Mouse (Mus musculus) hindbrain, embryonic 11.5 days (tissue): Measurements from ENCODE around the gene Psd4. TPM values are rescaled to one million over a fixed set of nuclear protein-coding genes. Genes with fewer than 3 reads are reported as not detected.

Source experiments
- ATAC-seq: fragments of 200-750 bp; cut with Nextera tagmentation; 2 replicates; pipeline ENCODE4 v1.8.0; 2017; ENCODE audit warnings: mild to moderate bottlenecking, moderate TSS enrichment, moderate library complexity; ENCODE audit not compliant: low FRiP score
- DNase-seq: peaks from one replicate; pipeline ENCODE4 v3.0.0-alpha.2; 2015; ENCODE audit warnings: low spot score
- H3K27ac ChIP-seq: fragments of 300-500 bp; sonication (generic); 2 replicates; pipeline ENCODE4 v1.5.1; 2014; ENCODE audit warnings: mild to moderate bottlenecking, low read depth, low read length
- H3K27me3 ChIP-seq: fragments of 300-500 bp; sonication (generic); 2 replicates; pipeline ENCODE4 v1.6.1; 2014; ENCODE audit warnings: mild to moderate bottlenecking, low read length, moderate library complexity, mixed read lengths; ENCODE audit not compliant: control insufficient read depth, insufficient read depth
- H3K36me3 ChIP-seq: fragments of 300-500 bp; sonication (generic); 2 replicates; pipeline ENCODE4 v1.6.1; 2014; ENCODE audit warnings: mild to moderate bottlenecking, low read length, moderate library complexity, mixed read lengths; ENCODE audit not compliant: control insufficient read depth, insufficient read depth
- H3K4me1 ChIP-seq: fragments of 300-500 bp; sonication (generic); replicated peaks from 2 replicates; pipeline ENCODE4 v1.6.1; 2014; ENCODE audit warnings: low read length, mixed read lengths; ENCODE audit not compliant: control insufficient read depth, insufficient read depth
- H3K4me2 ChIP-seq: fragments of 300-500 bp; sonication (generic); replicated peaks from 2 replicates; pipeline ENCODE4 v1.6.1; 2014; ENCODE audit warnings: mild to moderate bottlenecking, low read depth, low read length
- H3K4me3 ChIP-seq: fragments of 300-500 bp; sonication (generic); 2 replicates; pipeline ENCODE4 v1.5.1; 2014; ENCODE audit warnings: low read depth, low read length
- H3K9ac ChIP-seq: fragments of 300-500 bp; sonication (generic); 2 replicates; pipeline ENCODE4 v1.6.1; 2014; ENCODE audit warnings: low read depth, low read length
- H3K9me3 ChIP-seq: fragments of 300-500 bp; sonication (generic); 2 replicates; pipeline ENCODE4 v1.6.1; 2016; ENCODE audit warnings: low read length; ENCODE audit not compliant: control insufficient read depth
- WGBS: fragments of 180-500 bp; shearing (Covaris S2); extraction: QIAGEN DNeasy Blood & Tissue Kit; methylation state at CpG from one replicate; pipeline ENCODE4 v1.1.7; 2014; 5-methylcytosine and 5-hydroxymethylcytosine counted together
- polyA plus RNA-seq: library from polyadenylated mRNA; unstranded; fragments of >200 nt; fragmentation: Nextera tagmentation; extraction: Ambion mirVana; gene quantifications from 2 replicates; pipeline ENCODE4 v1.2.1, GENCODE M21; 2014

Gene Psd4
- polyA plus RNA-seq, 1 experiment from 2014 or later, result 0.46 TPM

DNA sequence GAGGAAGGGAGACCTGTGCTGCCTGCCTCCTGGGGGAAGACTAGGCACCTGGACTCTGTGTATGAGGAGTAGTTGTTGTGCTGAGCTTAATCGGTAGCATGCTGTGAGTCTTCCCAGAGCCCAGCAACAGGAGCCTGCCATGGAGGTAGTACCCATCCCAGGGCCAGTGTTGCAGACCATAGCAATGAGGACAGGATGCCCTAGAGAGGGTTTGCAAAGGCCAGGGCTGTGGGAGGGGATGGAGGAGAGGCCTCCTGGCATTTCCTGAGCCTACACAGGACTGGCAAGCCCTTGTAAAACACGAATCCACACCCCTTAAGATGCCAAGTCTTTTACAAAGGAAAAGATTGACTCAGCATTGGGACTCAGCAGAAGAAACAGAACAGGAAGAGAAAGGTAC, 49.7 kb downstream of the Psd4 start:
- no peaks in the 10 kb centered on the region for H3K9me3 ChIP-seq
- DNase-seq (no peak), ATAC-seq (peak; percentile 17)
- 12% methylated on average over 2 of the region's 2 CpGs for WGBS
- no peaks in the 10 kb centered on the region; the same call in 1 of the 2 replicates for H3K4me1 ChIP-seq
- H3K27ac ChIP-seq, result peak overlapping the region; percentile 53; the same call in 1 of the 2 replicates
- no peak overlapping the region for H3K4me3 ChIP-seq
- H3K9ac ChIP-seq, result no peak overlapping the region
- no peaks in the 10 kb centered on the region for H3K36me3 ChIP-seq
- no peaks in the 10 kb centered on the region; the same call in 1 of the 2 replicates for H3K27me3 ChIP-seq
- H3K4me2 ChIP-seq, result no peak overlapping the region

GRCm38 (mm10) chr2:24417564-24417963, 50.2 kb downstream of the Psd4 start:
- H3K27ac ChIP-seq, result no peak overlapping the region
- no peak for DNase-seq
- WGBS, result 89% methylated on average over 4 of the region's 4 CpGs

GRCm38 (mm10) chr2:24421211-24421863, 54.0 kb downstream of the Psd4 start:
- H3K9ac ChIP-seq, result no peak overlapping the region
- H3K27me3 ChIP-seq, result no peaks in the 10 kb centered on the region; the same call in 1 of the 2 replicates
- no peak overlapping the region for H3K27ac ChIP-seq
- H3K4me2 ChIP-seq, result no peak overlapping the region
- 85% methylated on average over 6 of the region's 6 CpGs for WGBS
- H3K4me1 ChIP-seq, result no peaks in the 10 kb centered on the region; the same call in 1 of the 2 replicates
- no peaks in the 10 kb centered on the region for H3K36me3 ChIP-seq
- DNase-seq (no peak), ATAC-seq (no peak)
- H3K4me3 ChIP-seq, result no peak overlapping the region
- no peaks in the 10 kb centered on the region for H3K9me3 ChIP-seq

More at GRCm38 (mm10) chr2:24417564-24417963, 50.2 kb downstream of the Psd4 start:
- Histone ChIP-seq H3K4me2 (no peak overlapping the region), H3K36me3 (no peaks in the 10 kb centered on the region), H3K4me1 (no peaks in the 10 kb centered on the region; the same call in 1 of the 2 replicates), H3K4me3 (no peak overlapping the region), H3K27me3 (no peaks in the 10 kb centered on the region; the same call in 1 of the 2 replicates), H3K9me3 (no peaks in the 10 kb centered on the region), H3K9ac (no peak overlapping the region)
- no peak for ATAC-seq

DNA sequence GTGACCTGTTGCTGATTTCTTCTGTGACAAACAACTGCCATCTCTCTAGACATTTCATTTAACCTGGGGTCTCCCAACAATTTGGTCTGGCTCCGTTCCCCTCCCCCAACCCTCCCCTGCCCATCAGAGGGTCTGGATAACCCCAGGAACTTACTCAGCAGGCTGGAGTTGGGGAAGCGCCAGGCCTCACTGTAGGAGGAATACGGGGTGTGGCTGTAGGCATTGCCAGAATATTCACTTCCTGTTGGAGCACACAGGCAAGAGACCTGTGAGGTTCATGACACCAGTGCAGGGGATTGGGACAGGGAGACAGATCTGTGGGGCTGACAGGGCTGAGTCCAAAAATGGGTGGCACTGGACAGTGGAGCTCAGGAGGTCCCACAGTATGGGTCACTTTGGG, 55.4 kb downstream of the Psd4 start:
- Histone ChIP-seq H3K27me3 (no peaks in the 10 kb centered on the region), H3K9me3 (no peaks in the 10 kb centered on the region), H3K4me1 (no peaks in the 10 kb centered on the region), H3K9ac (no peak overlapping the region), H3K36me3 (no peaks in the 10 kb centered on the region), H3K4me2 (no peak overlapping the region), H3K4me3 (no peak overlapping the region), H3K27ac (no peak overlapping the region)
- ATAC-seq, result no peak
- 81% methylated on average over 3 of the region's 3 CpGs for WGBS
- DNase-seq, result no peak

GRCm38 (mm10) chr2:24425630-24426029, 58.2 kb downstream of the Psd4 start:
- Histone ChIP-seq H3K9ac (no peak overlapping the region), H3K4me3 (no peak overlapping the region), H3K27me3 (no peaks in the 10 kb centered on the region), H3K4me2 (no peak overlapping the region), H3K36me3 (no peaks in the 10 kb centered on the region), H3K4me1 (no peaks in the 10 kb centered on the region), H3K27ac (no peak overlapping the region), H3K9me3 (no peaks in the 10 kb centered on the region)
- no peak for ATAC-seq
- DNase-seq, result no peak
- 87% methylated on average over 2 of the region's 2 CpGs for WGBS

DNA sequence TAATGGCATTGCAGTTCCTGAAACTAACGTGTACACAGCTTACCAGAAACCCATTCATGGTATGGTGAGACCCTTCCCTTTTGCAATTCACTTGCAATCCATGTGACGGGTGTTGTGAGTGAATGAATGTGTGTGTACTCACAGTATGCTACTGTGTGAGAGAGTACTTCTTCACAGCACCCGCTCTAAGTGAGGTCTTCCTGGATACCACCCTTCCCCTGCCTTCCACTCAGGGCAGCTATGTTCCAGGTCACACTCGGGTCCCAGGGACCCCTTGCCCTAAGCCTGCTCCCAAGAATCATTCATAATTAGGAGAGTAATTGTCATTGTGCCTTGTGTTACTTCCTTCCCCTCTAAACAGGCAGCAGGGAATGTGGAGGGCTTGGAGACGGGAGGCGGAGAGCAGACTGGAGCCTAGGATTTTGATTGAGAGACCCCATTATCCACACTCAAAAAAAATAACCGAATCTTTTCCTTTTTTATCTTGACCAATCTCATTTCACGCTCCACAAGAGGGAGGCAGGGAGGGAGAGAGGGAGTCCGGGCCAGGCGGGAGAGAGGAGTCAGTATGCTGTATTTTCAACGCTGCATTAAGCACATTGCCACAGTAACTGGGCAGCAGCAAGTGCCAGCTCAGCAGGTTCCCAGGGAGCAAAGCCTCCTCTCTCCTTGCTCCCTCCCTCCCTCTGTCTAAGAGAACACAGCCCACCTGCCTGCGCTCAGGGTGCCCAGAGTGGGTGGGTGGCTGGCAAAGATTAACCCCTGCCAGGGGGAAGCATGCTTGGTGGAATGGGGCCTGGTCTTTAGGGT, 60.7 kb downstream of the Psd4 start:
- H3K9ac ChIP-seq, result no peak overlapping the region
- ATAC-seq (peak; percentile 90), DNase-seq (peak; percentile 30)
- no peak overlapping the region for H3K4me3 ChIP-seq
- 29% methylated on average over 11 of the region's 12 CpGs for WGBS
- H3K27ac ChIP-seq, result no peak overlapping the region
- no peaks in the 10 kb centered on the region for H3K36me3 ChIP-seq
- no peaks in the 10 kb centered on the region for H3K27me3 ChIP-seq
- no peaks in the 10 kb centered on the region for H3K4me1 ChIP-seq
- no peaks in the 10 kb centered on the region for H3K9me3 ChIP-seq
- no peak overlapping the region for H3K4me2 ChIP-seq

DNA sequence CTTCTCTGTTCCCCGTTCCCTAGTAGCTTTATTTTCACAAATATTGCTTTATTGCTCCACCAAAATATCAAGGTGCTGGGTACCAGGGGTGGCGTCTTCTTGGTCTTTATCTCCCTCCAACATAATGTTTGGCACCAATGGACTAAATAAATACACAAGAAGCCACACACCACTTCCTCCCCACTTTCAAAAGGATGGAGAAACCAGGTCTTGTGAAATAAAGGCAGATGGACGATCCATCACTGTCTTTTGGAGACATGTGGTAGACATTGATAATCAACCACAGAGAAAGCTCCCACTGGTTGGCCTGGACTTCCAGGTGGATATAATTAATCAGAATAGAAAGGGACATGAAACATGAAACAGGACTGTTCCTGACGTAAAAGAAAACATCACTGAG, 62.4 kb downstream of the Psd4 start:
- WGBS, result 87% methylated on average over 4 of the region's 4 CpGs
- no peak overlapping the region for H3K4me2 ChIP-seq

DNA sequence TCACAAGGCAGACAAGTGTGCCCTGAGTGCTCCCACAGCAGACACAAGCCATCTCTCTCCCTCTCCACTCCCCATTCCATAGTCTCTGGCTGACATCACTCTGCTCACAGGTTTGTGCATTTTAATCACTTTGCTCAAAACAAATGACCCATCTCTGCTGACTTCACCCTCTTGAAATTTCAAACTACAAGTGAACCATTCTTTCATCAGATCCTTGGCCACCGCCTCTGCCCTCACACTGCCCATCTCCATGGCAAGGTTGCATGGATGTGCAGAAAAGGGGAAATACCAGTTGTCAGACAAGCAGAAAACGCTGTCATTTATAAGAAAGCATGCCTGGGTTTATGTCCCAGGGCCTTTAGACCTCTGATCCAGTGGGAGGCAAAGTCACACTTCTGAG, 67.3 kb downstream of the Psd4 start:
- H3K36me3 ChIP-seq, result no peaks in the 10 kb centered on the region
- H3K27ac ChIP-seq, result no peak overlapping the region
- no peak overlapping the region for H3K9ac ChIP-seq
- no peak overlapping the region for H3K4me3 ChIP-seq
- 86% methylated on average over 2 of the region's 2 CpGs for WGBS
- no peak for DNase-seq
- H3K4me2 ChIP-seq, result no peak overlapping the region
- no peaks in the 10 kb centered on the region for H3K27me3 ChIP-seq
- no peaks in the 10 kb centered on the region for H3K4me1 ChIP-seq
- no peak for ATAC-seq
- no peaks in the 10 kb centered on the region for H3K9me3 ChIP-seq

More for the DNA sequence above, 62.4 kb downstream of the Psd4 start:
- no peak overlapping the region for H3K4me3 ChIP-seq
- H3K9ac ChIP-seq, result no peak overlapping the region
- no peaks in the 10 kb centered on the region for H3K9me3 ChIP-seq
- H3K36me3 ChIP-seq, result no peaks in the 10 kb centered on the region
- no peak overlapping the region for H3K27ac ChIP-seq
- H3K27me3 ChIP-seq, result no peaks in the 10 kb centered on the region
- no peak for ATAC-seq
- DNase-seq, result no peak
- no peaks in the 10 kb centered on the region for H3K4me1 ChIP-seq
